Mouse (Mus musculus): ENCODE measurements at regions not wholly inside any gene's neighbourhood (a gene's known extent, or its start where the extent isn't known, plus 50 kb on each side); places are given as distances from the start of the nearest gene placed in this dataset.

DNA sequence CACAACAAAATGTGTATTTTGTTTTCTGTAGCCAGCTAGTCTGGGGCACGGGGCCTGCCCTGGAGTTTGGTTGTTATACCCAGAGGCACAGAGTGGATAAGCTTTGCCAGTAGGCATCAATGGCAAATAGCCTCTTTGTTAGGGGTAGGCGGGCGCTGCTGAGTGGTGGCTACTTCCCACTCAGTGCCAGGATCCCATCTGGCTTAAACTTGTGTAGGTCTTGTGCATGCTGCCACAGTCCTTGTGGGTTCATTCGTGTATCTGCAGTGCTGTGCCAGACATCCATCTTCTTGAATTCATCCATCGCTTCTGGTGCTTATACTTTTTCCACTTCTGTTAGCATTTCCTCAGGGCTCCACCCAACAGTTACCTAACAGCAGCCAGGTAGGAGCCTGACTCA is 545.4 kb upstream of the Atp11b start:
- TF ChIP-seq CTCF (IDR thresholded peaks at IDR 0.05; ENCODE audit: low read depth, low read length) (no peak), TAL1 (conservative IDR thresholded peaks at IDR 0.05; ENCODE audit: low read depth, low read length) (no peak), POLR2AphosphoS5 (IDR thresholded peaks at IDR 0.05; ENCODE audit: insufficient replicate concordance, low read depth, low read length) (no peak), GATA2 (IDR thresholded peaks at IDR 0.05; ENCODE audit: borderline replicate concordance, low read depth, low read length) (no peak)

All from G1E (cell line).